Mouse (Mus musculus) CD4-positive, CD25-positive, alpha-beta regulatory T cell (primary cell): ENCODE data around the gene Gm10799. TPM values are rescaled to one million over a fixed set of nuclear protein-coding genes. Genes with fewer than 3 reads are reported as not detected.

Source experiments
- polyA plus RNA-seq: library from polyadenylated mRNA; unstranded; fragments of 100-300 nt; shearing (Covaris generic); gene quantifications from one replicate; pipeline ENCODE4 v1.2.1, GENCODE M21; 2017

The Gm10799 gene
- polyA plus RNA-seq: not detected

DNA sequence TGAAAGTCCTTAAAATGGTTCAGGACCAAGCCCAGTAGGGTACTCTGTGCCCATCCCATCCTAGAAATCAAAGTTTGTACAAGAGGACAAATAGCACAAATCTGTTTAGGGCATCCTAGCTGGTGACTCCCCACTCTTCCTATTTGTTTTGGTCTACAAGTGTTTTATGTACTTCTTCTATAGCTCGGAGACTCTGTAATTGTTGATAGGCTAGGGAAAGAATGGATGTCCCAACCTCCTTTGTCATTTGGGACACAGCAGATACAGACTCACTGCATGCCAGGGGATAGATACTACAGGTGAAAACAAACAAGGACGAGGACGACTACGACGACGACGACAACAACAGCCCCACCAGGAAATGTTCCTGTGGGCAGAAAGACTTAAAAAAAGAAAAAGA is at the start of gene Gm10799:
Gm10799 (minus strand) TSS at position 101 of the 400 bp plus-strand sequence.

DNA sequence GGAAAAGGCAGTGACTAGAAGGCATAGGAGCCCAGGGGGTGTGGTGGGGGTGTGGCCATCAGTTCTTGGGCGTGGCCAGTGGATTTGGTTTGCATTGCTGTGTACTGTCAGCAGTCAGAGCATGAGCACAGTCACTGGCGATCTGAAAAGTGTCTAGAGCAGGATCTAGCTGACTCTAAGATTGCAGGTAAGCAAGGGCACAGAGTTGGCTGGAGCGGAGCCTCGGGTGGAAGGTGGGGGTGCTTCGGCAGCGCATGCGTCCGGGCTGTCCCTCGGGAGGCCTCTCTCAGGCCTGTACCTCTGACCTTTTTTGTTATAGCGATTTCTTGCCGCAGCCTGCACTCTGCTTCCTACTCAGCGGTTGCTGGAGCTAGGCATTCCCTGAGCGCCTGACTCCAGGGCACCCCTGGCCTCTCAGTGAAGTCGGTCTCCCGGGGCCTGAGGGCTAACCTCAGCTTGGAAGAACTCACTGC is 27.4 kb upstream of the Gm10799 start, which contains the start of gene Cd59a:
Cd59a (plus strand) TSS at position 61 of the 473 bp plus-strand sequence.

DNA sequence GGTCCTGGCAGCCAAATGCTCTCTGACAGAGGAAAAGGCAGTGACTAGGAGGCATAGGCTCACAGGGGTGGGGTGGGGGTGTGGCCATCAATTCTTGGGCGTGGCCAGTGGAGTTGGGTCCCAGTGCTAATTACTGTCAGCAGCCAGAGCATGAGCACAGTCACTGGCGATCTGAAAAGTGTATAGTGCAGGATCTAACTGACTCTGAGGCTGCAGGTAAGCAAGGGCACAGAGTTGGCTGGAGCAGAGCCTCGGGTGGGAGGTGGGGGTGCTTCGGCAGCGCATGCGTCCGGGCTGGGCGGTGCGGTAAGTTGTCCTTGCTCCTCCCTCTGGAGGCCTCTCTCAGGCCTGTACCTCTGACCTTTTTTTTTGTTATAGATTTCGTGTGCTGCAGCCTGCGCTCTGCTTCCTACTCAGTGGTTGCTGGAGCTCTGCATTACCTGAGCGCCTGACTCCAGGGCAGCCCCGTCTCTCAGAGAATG is 1.4 kb upstream of the Gm10799 start, which contains the start of gene Cd59b:
Cd59b (plus strand) TSS at position 146 of the 482 bp plus-strand sequence.

DNA sequence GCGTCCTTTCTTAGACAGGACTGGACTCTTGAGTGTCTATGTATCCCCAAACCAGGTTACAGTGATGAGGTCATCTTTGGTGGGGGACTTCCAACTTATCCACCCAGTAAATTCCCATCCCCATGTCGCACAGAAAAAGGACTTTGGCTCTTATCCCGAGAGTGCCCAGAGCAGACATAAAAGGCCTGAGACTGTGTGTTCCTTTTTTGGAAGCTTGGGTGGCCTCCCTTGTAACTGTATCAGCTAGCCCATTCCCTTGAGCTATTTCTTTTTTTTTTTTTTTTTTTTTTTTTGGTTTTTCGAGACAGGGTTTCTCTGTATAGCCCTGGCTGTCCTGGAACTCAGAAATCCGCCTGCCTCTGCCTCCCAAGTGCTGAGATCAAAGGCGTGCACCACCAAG is 2.8 kb downstream of the Gm10799 start, which contains the start of gene Gm10912:
Gm10912 (plus strand) TSS at position 301 of the 400 bp plus-strand sequence.

DNA sequence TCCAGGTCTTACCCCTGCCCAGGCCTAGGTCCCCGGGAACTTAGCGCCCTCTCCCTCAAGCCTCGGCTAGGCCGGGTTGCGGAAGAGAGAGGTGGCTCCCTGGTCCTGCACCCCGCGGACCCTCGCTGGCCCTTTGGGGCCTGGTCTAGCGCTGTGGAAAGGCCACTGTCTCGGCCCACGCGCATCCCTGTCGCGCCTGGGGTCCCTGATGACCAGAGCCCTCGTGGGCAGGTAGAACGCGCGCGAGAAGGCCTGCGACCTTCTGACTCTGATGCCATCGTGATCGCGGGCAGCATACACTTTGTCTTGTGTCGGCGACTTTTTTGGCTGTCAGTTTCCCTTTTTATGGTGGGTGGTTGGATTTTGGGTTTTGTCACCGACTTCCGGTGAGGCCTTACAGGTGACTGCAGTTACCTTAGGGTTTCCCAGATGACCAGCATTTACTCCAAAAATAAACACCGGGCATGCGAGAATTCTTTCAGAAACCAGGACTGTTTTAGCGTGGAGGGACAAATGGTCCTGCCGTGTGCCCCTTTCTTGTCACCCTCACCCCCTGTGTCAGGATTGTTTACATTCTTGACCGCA is 40.1 kb downstream of the Gm10799 start, which contains the start of gene 4931422A03Rik:
4931422A03Rik (minus strand) TSS at position 223 of the 585 bp plus-strand sequence.

DNA sequence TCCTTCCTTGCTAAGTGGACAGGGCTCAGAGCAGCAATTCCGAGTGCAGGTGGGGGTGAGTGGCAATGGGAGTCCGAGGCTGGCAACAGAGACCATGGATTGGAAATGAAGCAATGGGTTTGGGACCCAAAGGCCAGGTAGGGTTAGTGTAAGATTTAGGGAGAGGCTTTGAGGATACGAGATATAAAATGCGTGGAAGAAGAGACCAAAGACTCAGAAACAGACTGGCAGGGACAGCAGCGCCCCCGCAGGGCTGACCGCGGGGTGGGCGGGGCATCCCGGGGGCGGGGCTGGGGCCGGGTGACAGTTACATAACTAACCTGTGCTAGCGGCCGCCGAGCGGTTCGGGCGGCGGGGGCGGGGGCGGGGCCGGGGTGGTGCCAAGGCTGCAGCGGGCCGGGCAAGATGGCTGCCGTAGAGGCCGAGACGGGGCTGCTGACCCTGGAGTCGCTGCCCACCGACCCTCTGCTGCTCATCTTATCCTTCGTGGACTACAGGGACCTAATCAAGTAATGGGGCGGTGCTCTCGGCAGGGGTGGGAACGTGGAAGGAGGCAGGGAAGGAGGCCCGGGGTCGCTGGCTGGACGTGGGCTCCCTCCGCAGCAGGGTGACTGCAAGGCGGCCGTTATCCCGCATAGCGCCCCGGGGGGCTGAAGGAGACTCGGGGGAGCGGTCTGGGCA is 40.8 kb downstream of the Gm10799 start, which contains the start of gene Fbxo3:
Fbxo3 (plus strand) TSS at position 264 of the 681 bp plus-strand sequence.

Other genes with a start within 250 kb of the Gm10799 start
- 1.9 TPM for gene Lmo2, start 110.6 kb downstream of the Gm10799 start, polyA plus RNA-seq
- 46.9 TPM for gene Fbxo3, start 40.8 kb downstream of the Gm10799 start, polyA plus RNA-seq
- 3.6 TPM for gene 4931422A03Rik, start 40.2 kb downstream of the Gm10799 start, polyA plus RNA-seq
- 0.38 TPM for gene Gm10912, start 2.7 kb downstream of the Gm10799 start, polyA plus RNA-seq
- not detected for gene Cd59b, start 1.3 kb upstream of the Gm10799 start, polyA plus RNA-seq
- 0.25 TPM for gene Cd59a, start 27.3 kb upstream of the Gm10799 start, polyA plus RNA-seq
- gene A930018P22Rik, start 54.2 kb upstream of the Gm10799 start, polyA plus RNA-seq: not detected